Mouse (Mus musculus): Measurements from ENCODE around the gene Aebp2.

GRCm38 (mm10) chr6:140701259-140701658 lies 78.8 kb downstream of the Aebp2 start:
- TF ChIP-seq GATA1 (IDR thresholded peaks at IDR 0.05; ENCODE audit: low read length) (no peak), TAL1 (IDR thresholded peaks at IDR 0.05; ENCODE audit: low read length) (no peak)
